Comparison of ENCODE assay signal across 8 mouse cellular contexts in genomic region chr8:84200126-84200555, GRCm38 (mm10). TPM values are rescaled to one million over a fixed set of nuclear protein-coding genes. Genes with fewer than 3 reads are reported as not detected.
DNase-seq lines count a peak whose midpoint lies in the region; ATAC-seq and TF ChIP-seq lines count a peak whose summit lies in the region.

No protein-coding gene starts in this region.

- peak overlapping the region; percentile 61; the same call in 1 of the 2 replicates for H3K9ac ChIP-seq in hindbrain, embryonic 14.5 days
- H3K9ac ChIP-seq in midbrain, embryonic 11.5 days (ENCODE audit: low read length): peak overlapping the region; percentile 70; the same call in 1 of the 2 replicates

- peaks cover 5% of the 10 kb centered on the region; the same call in 1 of the 2 replicates for H3K4me1 ChIP-seq in brown adipose tissue, adult 24 weeks (ENCODE audit: control insufficient read depth, insufficient read depth, insufficient read length, low read length)
- peaks cover 31% of the 10 kb centered on the region for H3K4me1 ChIP-seq in hindbrain, embryonic 14.5 days (replicated peaks; ENCODE audit: control insufficient read depth, insufficient read depth, low read length)
- peaks cover 45% of the 10 kb centered on the region for H3K4me1 ChIP-seq in midbrain, embryonic 11.5 days (ENCODE audit: control insufficient read depth, insufficient read depth, low read length)

- peak overlapping the region; percentile 54 for H3K4me3 ChIP-seq in left cerebral cortex, adult 2 months
- peak overlapping the region; percentile 44 for H3K4me3 ChIP-seq in brown adipose tissue, adult 24 weeks (ENCODE audit: insufficient read depth, low read depth, low read length)
- peak overlapping the region; percentile 38 for H3K4me3 ChIP-seq in hindbrain, embryonic 14.5 days (replicated peaks; ENCODE audit: low read length)
- H3K4me3 ChIP-seq in midbrain, embryonic 11.5 days (ENCODE audit: low read depth, low read length): peak overlapping the region; percentile 43; the same call in 1 of the 2 replicates

- peak overlapping the region; percentile 54 for H3K4me2 ChIP-seq in hindbrain, embryonic 14.5 days (replicated peaks)
- peak overlapping the region; percentile 83 for H3K4me2 ChIP-seq in midbrain, embryonic 11.5 days

- no peaks in the 10 kb centered on the region for H3K36me3 ChIP-seq in hindbrain, embryonic 14.5 days (replicated peaks; ENCODE audit: control insufficient read depth, insufficient read depth)
- no peaks in the 10 kb centered on the region for H3K36me3 ChIP-seq in midbrain, embryonic 11.5 days (ENCODE audit: control insufficient read depth, insufficient read depth, low read length)

- peaks cover 16% of the 10 kb centered on the region; the same call in 1 of the 2 replicates for H3K27me3 ChIP-seq in hindbrain, embryonic 14.5 days (ENCODE audit: control insufficient read depth, insufficient read depth, low read length)
- H3K27me3 ChIP-seq in midbrain, embryonic 11.5 days (ENCODE audit: control insufficient read depth, insufficient read depth, low read length): peaks cover 6% of the 10 kb centered on the region; the same call in 1 of the 2 replicates

- intact Hi-C loops in left cerebral cortex, adult 2 months (cut with DNase I): no loop called here

- WGBS in hindbrain, embryonic 14.5 days: 24% methylated on average over 8 of the region's 8 CpGs
- 33% methylated on average over 8 of the region's 8 CpGs for WGBS in midbrain, embryonic 11.5 days

- TF ChIP-seq CTCF in left cerebral cortex, adult 2 months (IDR thresholded peaks at IDR 0.05): no peak; the same call in 1 of the 2 replicates

- no peak for DNase-seq in left cerebral cortex, adult 2 months (ENCODE audit: extremely low spot score in 1 of 2, low spot score in 2 of 2)
- no peak for DNase-seq in left cerebral cortex, adult 18-20 months (ENCODE audit: low spot score in 2 of 2)
- no peak for DNase-seq in hindbrain, embryonic 14.5 days (ENCODE audit: low spot score)
- peak; percentile 90 for DNase-seq in midbrain, embryonic 11.5 days (ENCODE audit: low spot score, missing footprints)
- no peak for DNase-seq in T-cell, adult 2 months (ENCODE audit: low spot score)
- no peak for DNase-seq in adrenal gland, postnatal 14 days
- no peak for DNase-seq in right cerebral cortex, adult 2 months (ENCODE audit: low spot score in 2 of 2)

- peak overlapping the region; percentile 99 for H3K27ac ChIP-seq in left cerebral cortex, adult 2 months
- H3K27ac ChIP-seq in brown adipose tissue, adult 24 weeks (replicated peaks; ENCODE audit: low read depth, low read length): peak overlapping the region; percentile 75
- H3K27ac ChIP-seq in hindbrain, embryonic 14.5 days: peak overlapping the region; percentile 61
- no peak overlapping the region for H3K27ac ChIP-seq in midbrain, embryonic 11.5 days (ENCODE audit: low read depth, low read length)

- ATAC-seq in hindbrain, embryonic 14.5 days (ENCODE audit: low FRiP score): no peak
- no peak for ATAC-seq in midbrain, embryonic 11.5 days (ENCODE audit: low FRiP score)

- H3K9me3 ChIP-seq in hindbrain, embryonic 14.5 days (ENCODE audit: control insufficient read depth, low read length): no peaks in the 10 kb centered on the region
- H3K9me3 ChIP-seq in midbrain, embryonic 11.5 days (ENCODE audit: control insufficient read depth, low read length): no peaks in the 10 kb centered on the region

RNA-seq across cellular contexts. Expression of gene Nanos3, which starts 15.1 kb away (rescaled TPM):
- 1 to 10 TPM; 2.0 to 3.0 TPM for total RNA-seq in left cerebral cortex, adult 2 months (2021)
- 1 to 10 TPM in 1 of 2 experiments, under 1 TPM in 1; 0.70 to 2.0 TPM for total RNA-seq in left cerebral cortex, adult 18-20 months (2021)
- not detected in 2 replicates for polyA plus RNA-seq in brown adipose tissue, adult 24 weeks (2012; ENCODE audit: insufficient read depth, insufficient read length, missing spikeins)
- 7.8 and 10.4 TPM in 2 replicates for polyA plus RNA-seq in hindbrain, embryonic 14.5 days (2014; fragmentation: Nextera tagmentation; extraction: Ambion mirVana)
- 4.7 and 4.9 TPM in 2 replicates for polyA plus RNA-seq in midbrain, embryonic 11.5 days (2014; fragmentation: Nextera tagmentation; extraction: Ambion mirVana)
- total RNA-seq in adrenal gland, postnatal 14 days (2021): 0.67 and 1.2 TPM in 2 replicates

RNA-seq across cellular contexts. Expression of gene Zswim4, which starts 36.7 kb away (rescaled TPM):
- 10 to 100 TPM; 15.1 to 17.8 TPM for total RNA-seq in left cerebral cortex, adult 2 months (2021)
- total RNA-seq in left cerebral cortex, adult 18-20 months (2021): 10 to 100 TPM; 16.8 to 19.1 TPM
- 2.7 and 2.8 TPM in 2 replicates for polyA plus RNA-seq in brown adipose tissue, adult 24 weeks (2012; ENCODE audit: insufficient read depth, insufficient read length, missing spikeins)
- 20.0 and 20.6 TPM in 2 replicates for polyA plus RNA-seq in hindbrain, embryonic 14.5 days (2014; fragmentation: Nextera tagmentation; extraction: Ambion mirVana)
- 19.4 and 24.7 TPM in 2 replicates for polyA plus RNA-seq in midbrain, embryonic 11.5 days (2014; fragmentation: Nextera tagmentation; extraction: Ambion mirVana)
- 32.3 and 39.5 TPM in 2 replicates for total RNA-seq in adrenal gland, postnatal 14 days (2021)

RNA-seq across cellular contexts. Expression of gene D8Ertd738e, which starts 49.4 kb away (rescaled TPM):
- total RNA-seq in left cerebral cortex, adult 2 months (2021): 100 to 1,000 TPM; 124 to 140 TPM
- 100 to 1,000 TPM; 136 to 146 TPM for total RNA-seq in left cerebral cortex, adult 18-20 months (2021)
- 245 and 259 TPM in 2 replicates for polyA plus RNA-seq in brown adipose tissue, adult 24 weeks (2012; ENCODE audit: insufficient read depth, insufficient read length, missing spikeins)
- polyA plus RNA-seq in hindbrain, embryonic 14.5 days (2014; fragmentation: Nextera tagmentation; extraction: Ambion mirVana): 268 and 296 TPM in 2 replicates
- polyA plus RNA-seq in midbrain, embryonic 11.5 days (2014; fragmentation: Nextera tagmentation; extraction: Ambion mirVana): 281 and 304 TPM in 2 replicates
- total RNA-seq in adrenal gland, postnatal 14 days (2021): 251 and 255 TPM in 2 replicates

RNA-seq across cellular contexts. Expression of gene 4930432K21Rik, which starts 52.3 kb away (rescaled TPM):
- total RNA-seq in left cerebral cortex, adult 2 months (2021): 1 to 10 TPM; 2.0 to 2.8 TPM
- total RNA-seq in left cerebral cortex, adult 18-20 months (2021): 1 to 10 TPM; 2.0 to 3.1 TPM
- 0.79 TPM in 1 of 2 replicates, not detected in the other for polyA plus RNA-seq in brown adipose tissue, adult 24 weeks (2012; ENCODE audit: insufficient read depth, insufficient read length, missing spikeins)
- 1.4 TPM in 2 replicates for polyA plus RNA-seq in hindbrain, embryonic 14.5 days (2014; fragmentation: Nextera tagmentation; extraction: Ambion mirVana)
- 0.83 and 0.86 TPM in 2 replicates for polyA plus RNA-seq in midbrain, embryonic 11.5 days (2014; fragmentation: Nextera tagmentation; extraction: Ambion mirVana)
- 0.49 and 0.82 TPM in 2 replicates for total RNA-seq in adrenal gland, postnatal 14 days (2021)

RNA-seq across cellular contexts. Expression of gene Cc2d1a, which starts 52.4 kb away (rescaled TPM):
- total RNA-seq in left cerebral cortex, adult 2 months (2021): 10 to 100 TPM; 49.9 to 52.2 TPM
- 10 to 100 TPM; 47.1 to 55.6 TPM for total RNA-seq in left cerebral cortex, adult 18-20 months (2021)
- 6.8 and 7.1 TPM in 2 replicates for polyA plus RNA-seq in brown adipose tissue, adult 24 weeks (2012; ENCODE audit: insufficient read depth, insufficient read length, missing spikeins)
- polyA plus RNA-seq in hindbrain, embryonic 14.5 days (2014; fragmentation: Nextera tagmentation; extraction: Ambion mirVana): 30.4 and 33.3 TPM in 2 replicates
- polyA plus RNA-seq in midbrain, embryonic 11.5 days (2014; fragmentation: Nextera tagmentation; extraction: Ambion mirVana): 7.6 and 8.9 TPM in 2 replicates
- 23.8 and 31.0 TPM in 2 replicates for total RNA-seq in adrenal gland, postnatal 14 days (2021)
